Mouse (Mus musculus): ENCODE results near the gene Il1rapl2.

The Il1rapl2 gene

GRCm38 (mm10) chrX:137570321-137571195, at the start of gene Il1rapl2:
Il1rapl2 (plus strand) TSS chrX:137570608.
- DNase-seq (ENCODE audit: low read depth, low spot score) = no peak

- DNase-seq (ENCODE audit: low read depth, low spot score) = no peak
Observed at GRCm38 (mm10) chrX:137548348-137548747, 22.1 kb upstream of the Il1rapl2 start.

DNA sequence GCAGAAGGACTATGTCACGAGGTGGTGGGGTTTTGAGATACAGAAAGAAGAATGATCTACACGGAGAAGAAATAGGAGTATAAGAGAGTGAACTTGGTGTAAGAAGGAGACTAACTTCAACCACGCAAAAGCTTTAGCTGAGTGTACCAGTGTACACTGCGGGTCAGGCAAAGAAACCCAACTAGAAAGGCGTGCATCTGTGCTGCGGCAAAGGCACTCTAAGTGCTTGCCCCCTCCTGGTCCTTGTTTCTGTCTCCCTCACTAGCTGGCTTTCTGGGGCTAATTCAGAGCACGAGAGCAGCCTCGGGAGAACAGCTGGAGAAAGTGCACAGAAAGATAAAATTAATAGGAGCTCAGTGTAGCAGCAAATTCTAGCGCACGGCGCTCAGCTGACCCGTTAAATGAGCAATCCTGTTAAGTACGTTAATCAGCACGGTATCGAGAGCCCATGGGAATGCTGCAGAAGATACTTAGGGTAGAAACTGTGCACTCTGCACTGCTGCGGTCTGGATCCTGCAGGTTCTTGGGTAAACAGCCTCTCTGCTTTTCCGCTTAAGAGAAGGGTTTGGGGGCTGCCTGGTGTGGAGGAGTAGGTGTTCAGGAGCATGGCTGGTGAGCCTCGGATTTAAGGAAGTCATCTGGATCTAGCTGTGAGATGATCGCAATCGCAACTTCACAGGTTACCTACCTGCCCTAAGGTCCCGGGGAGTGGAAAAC, 778 bp upstream of the Il1rapl2 start:
- no peak for DNase-seq (ENCODE audit: low read depth, low spot score)

- no peak for DNase-seq (ENCODE audit: low read depth, low spot score)
Observed at GRCm38 (mm10) chrX:137582656-137583055, 12.2 kb downstream of the Il1rapl2 start.

DNA sequence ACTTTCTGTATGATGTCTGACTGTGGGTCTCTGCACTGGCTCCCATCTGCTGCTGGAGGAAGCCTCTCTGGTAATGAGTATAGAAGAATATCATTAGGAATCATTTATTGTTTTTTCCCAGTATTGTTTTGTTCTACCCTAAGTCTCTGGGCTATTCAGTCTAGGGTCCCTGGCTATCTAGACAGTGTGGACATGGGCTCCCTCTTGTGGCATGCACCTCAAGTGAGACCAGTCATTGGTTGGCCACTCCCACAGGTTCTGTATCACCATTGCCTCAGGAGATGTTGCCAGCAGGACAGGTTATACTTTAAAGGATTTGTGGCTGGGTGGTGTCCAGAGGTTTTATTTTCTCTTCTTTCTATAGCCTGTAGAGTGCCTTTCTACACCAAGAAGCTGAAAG, 50.3 kb downstream of the Il1rapl2 start:
- peak; percentile 46 for DNase-seq (ENCODE audit: low read depth, low spot score)

- DNase-seq (ENCODE audit: low read depth, low spot score) = peak; percentile 42
Observed at GRCm38 (mm10) chrX:137667011-137667410, 96.6 kb downstream of the Il1rapl2 start.

DNA sequence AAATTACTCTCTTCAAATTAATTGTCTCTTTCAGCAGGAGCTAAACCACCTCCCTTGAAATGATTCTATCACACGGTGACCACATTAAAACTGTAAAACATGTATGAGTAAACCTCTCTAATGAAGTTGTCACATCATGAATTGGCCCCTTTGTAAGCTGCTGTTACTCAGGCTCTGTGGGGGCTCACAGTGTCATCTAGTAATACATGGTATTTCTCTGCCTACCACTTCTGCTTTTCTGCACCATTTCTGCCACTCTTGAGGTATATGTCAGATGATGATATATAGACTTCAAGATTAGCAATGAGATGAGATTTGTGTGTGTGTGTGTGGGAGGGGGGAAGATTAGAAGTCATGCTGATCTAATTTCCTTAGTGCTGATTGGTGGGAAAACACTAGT, 117.6 kb downstream of the Il1rapl2 start:
- no peak for DNase-seq (ENCODE audit: low read depth, low spot score)

DNA sequence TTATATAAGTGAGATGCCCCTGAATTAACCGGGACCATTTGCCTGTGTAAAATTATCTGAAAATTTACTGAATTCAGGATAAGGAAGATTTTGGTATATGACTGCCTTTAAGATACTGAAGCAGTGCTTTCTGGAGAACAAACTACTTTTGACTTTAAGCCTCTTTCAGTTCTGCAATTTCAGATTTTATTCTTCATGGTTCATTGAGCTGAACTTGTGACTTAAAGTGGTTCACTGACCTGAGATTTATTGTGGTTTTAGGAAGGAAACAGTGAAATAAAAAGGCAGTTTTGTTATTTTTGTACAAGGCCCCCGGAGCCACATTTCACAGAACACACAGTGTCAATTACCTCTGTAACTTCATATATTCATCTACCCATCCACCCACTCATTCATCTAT, 129.6 kb downstream of the Il1rapl2 start:
- DNase-seq (ENCODE audit: low read depth, low spot score) = peak; percentile 59

DNA sequence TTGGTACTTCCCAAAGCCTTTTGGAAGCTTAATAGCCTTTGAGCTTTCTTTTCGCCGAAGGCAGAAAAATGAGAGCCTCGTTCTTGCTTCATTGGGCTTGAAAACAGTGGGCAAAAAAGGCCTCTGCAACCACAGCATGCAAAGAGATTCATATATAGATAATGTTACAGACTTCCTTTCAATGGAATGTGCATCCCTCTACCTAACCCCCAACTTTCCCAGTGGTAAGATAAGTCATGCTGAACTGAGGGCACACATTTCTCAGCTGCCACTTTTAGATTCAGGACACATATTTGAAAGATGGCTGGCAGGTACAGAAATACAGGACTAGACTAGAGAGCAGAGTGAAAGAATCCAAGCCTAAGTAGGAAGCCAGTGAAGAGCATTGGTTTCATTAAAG, 185.1 kb downstream of the Il1rapl2 start:
- no peak for DNase-seq (ENCODE audit: low read depth, low spot score)

DNA sequence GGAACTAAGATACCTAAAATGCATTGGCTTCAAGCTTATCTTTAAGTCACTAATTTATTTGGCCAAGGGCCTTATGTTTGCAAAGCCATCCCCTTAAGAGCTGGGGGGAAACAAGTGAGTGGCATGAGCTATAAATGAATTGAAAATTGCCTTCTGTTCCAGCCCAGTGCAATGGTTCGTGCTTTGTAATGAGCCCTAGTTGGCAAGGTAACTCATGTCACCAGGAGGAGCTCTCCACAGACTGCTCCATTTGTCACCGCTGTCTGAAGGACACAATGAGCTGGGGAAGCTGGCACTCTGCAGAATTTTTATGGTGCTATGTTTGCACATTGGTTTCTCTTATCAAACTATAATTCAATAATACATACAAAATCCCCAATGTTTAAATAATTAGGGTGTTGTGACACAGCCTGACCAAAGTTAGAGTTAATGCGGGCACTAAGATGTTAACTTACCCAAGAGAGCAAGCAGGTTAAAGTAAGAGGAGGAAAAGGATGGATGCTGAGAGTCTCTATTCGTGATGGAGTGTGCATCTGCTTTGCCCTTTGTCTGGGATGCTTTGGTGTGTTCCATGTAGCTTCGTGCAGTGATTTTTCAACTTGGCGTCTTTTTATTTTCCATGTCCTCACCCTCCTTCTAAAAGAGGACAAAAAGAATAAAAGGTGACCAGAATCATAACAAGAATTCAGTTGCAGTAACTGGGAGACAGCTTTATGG, 235.2 kb downstream of the Il1rapl2 start:
- DNase-seq (ENCODE audit: low read depth, low spot score) = no peak

GRCm38 (mm10) chrX:137806231-137807114, 236.1 kb downstream of the Il1rapl2 start:
- no peak for DNase-seq (ENCODE audit: low read depth, low spot score)

GRCm38 (mm10) chrX:137809526-137809925, 239.1 kb downstream of the Il1rapl2 start:
- no peak for DNase-seq (ENCODE audit: low read depth, low spot score)

DNA sequence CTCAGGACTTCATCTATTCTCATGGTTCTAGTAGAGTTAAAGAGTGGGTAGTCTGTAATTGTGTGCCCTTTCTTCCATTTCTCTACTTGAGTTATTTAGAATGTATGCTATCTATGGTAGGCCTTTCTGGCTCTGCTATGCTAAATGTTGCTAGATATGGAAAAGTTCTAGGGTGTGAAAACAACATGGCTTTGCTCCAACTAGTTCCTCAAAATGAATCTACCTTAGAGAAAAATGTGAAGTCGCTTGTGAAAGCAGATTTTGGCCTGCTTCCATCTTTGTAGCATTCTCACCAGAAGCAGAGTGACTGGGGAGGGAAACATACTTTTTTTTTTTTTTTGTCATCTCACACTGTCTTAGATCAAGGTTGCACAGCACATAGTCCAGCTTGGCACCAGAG, 241.7 kb downstream of the Il1rapl2 start:
- DNase-seq (ENCODE audit: low read depth, low spot score) = no peak

DNA sequence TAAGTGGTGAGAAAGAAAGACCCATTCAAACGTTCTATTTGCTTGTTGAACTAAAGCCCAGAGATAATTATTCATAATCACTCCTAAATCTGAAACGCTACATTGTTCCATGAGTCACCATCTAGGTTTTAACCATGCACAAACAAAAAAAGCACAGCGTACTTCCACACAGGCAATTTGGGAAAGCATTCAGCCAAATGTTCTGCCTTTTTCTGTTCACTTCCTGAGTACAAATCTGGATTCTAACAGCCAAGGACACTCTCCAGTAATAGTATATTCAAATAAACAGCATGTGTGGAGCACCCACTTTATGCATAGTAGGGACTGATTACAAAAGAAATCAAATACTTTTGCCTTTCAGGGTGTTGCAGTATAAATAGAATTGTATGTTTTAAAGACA, 278.5 kb downstream of the Il1rapl2 start:
- DNase-seq (ENCODE audit: low read depth, low spot score) = no peak

GRCm38 (mm10) chrX:137923490-137923889, 353.1 kb downstream of the Il1rapl2 start:
- DNase-seq (ENCODE audit: low read depth, low spot score) = no peak

GRCm38 (mm10) chrX:137926835-137927234, 356.4 kb downstream of the Il1rapl2 start:
- no peak for DNase-seq (ENCODE audit: low read depth, low spot score)

- DNase-seq (ENCODE audit: low read depth, low spot score) = no peak
Observed at GRCm38 (mm10) chrX:137947741-137948140, 377.3 kb downstream of the Il1rapl2 start.

GRCm38 (mm10) chrX:137971306-137971705, 400.9 kb downstream of the Il1rapl2 start:
- no peak for DNase-seq (ENCODE audit: low read depth, low spot score)

- no peak for DNase-seq (ENCODE audit: low read depth, low spot score)
Observed at GRCm38 (mm10) chrX:138043113-138043512, 472.7 kb downstream of the Il1rapl2 start.

DNA sequence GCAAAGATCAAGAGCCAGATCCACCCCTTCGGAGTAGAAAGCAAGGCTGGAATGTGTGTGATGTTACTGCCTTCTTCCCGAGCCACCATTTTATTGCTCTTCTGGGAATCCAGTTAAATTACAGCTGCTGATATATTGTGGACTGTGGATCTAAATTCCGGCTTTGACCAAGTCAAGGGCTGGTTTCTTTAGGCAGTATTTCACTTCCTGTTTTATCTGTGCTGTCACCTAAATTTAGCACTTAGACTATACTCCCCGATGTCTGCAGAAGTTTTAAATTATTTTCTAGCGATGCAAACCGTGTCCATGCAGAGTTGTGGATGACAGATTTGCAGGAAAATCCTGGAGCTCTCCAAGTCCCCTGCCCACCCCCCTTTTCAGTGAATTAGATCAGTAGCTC, 533.5 kb downstream of the Il1rapl2 start:
- DNase-seq (ENCODE audit: low read depth, low spot score) = no peak

- no peak for DNase-seq (ENCODE audit: low read depth, low spot score)
Observed at GRCm38 (mm10) chrX:138104668-138105067, 534.3 kb downstream of the Il1rapl2 start.
